Comparison of ENCODE assay signal across 1 mouse cellular context in genomic region chr8:3654726-3655508, GRCm38 (mm10).
A peak's percentile ranks its signal among the peaks of the same experiment; 100 is the strongest.
TF ChIP-seq lines count a peak whose summit lies in the region.

No protein-coding gene starts in this region.

TF ChIP-seq in CH12.LX, 34 proteins besides CTCF, POLR2A, EP300 and RAD21:
- TF ChIP-seq BHLHE40 (IDR thresholded peaks at IDR 0.05; ENCODE audit: low read depth, low read length) (peak; percentile 92), IRF4 (IDR thresholded peaks at IDR 0.05; ENCODE audit: low read depth, low read length) (no peak)
